Mouse (Mus musculus): ENCODE results near the gene Treml4. TPM values are rescaled to one million over a fixed set of nuclear protein-coding genes. Genes with fewer than 3 reads are reported as not detected.
"Not testable (repeated sequence)": the region's sequence is repeated elsewhere in the genome, so short reads cannot be mapped to it uniquely, and the experiment has no call there.

Gene Treml4
- polyA plus RNA-seq, 1 experiment = 0.27 TPM

GRCm38 (mm10) chr17:48301792-48302191 is 37.7 kb downstream of the Treml4 start:
- H3K36me3 ChIP-seq (ENCODE audit: control insufficient read depth) = peaks cover 35% of the 10 kb centered on the region
- H3K9me3 ChIP-seq (ENCODE audit: control insufficient read depth, low read length) = no peaks in the 10 kb centered on the region
- H3K27me3 ChIP-seq (ENCODE audit: control insufficient read depth) = no peaks in the 10 kb centered on the region
- H3K4me3 ChIP-seq (replicated peaks) = peak overlapping the region; percentile 69
- H3K4me1 ChIP-seq (ENCODE audit: control insufficient read depth) = peaks cover 59% of the 10 kb centered on the region
- TF ChIP-seq TAL1 (IDR thresholded peaks at IDR 0.05; ENCODE audit: low read length) (no peak), GATA1 (IDR thresholded peaks at IDR 0.05; ENCODE audit: low read length) (no peak)

GRCm38 (mm10) chr17:48312124-48312523 is 48.0 kb downstream of the Treml4 start:
- no peaks in the 10 kb centered on the region for H3K9me3 ChIP-seq (ENCODE audit: control insufficient read depth, low read length)
- no peak overlapping the region for H3K4me3 ChIP-seq (replicated peaks)
- no peaks in the 10 kb centered on the region for H3K27me3 ChIP-seq (ENCODE audit: control insufficient read depth)
- H3K36me3 ChIP-seq (ENCODE audit: control insufficient read depth) = peaks cover 23% of the 10 kb centered on the region
- H3K4me1 ChIP-seq (ENCODE audit: control insufficient read depth) = no peaks in the 10 kb centered on the region
- no peak for TF ChIP-seq GATA1 (IDR thresholded peaks at IDR 0.05; ENCODE audit: low read length)
- no peak for TF ChIP-seq TAL1 (IDR thresholded peaks at IDR 0.05; ENCODE audit: low read length)

GRCm38 (mm10) chr17:48315905-48316579 is 51.9 kb downstream of the Treml4 start, which contains the start of gene B430306N03Rik:
TSS of gene B430306N03Rik (plus strand) at chr17:48316141.
- not testable (repeated sequence) for H3K4me3 ChIP-seq (replicated peaks); H3K36me3 ChIP-seq (ENCODE audit: control insufficient read depth); H3K4me1 ChIP-seq (ENCODE audit: control insufficient read depth); H3K9me3 ChIP-seq (ENCODE audit: control insufficient read depth, low read length); H3K27me3 ChIP-seq (ENCODE audit: control insufficient read depth)

GRCm38 (mm10) chr17:48318686-48319085 is 54.6 kb downstream of the Treml4 start:
- no peaks in the 10 kb centered on the region for H3K27me3 ChIP-seq (ENCODE audit: control insufficient read depth)
- no peak overlapping the region for H3K4me3 ChIP-seq (replicated peaks)
- TF ChIP-seq TAL1 (IDR thresholded peaks at IDR 0.05; ENCODE audit: low read length) = no peak
- no peak for TF ChIP-seq GATA1 (IDR thresholded peaks at IDR 0.05; ENCODE audit: low read length)
- H3K9me3 ChIP-seq (ENCODE audit: control insufficient read depth, low read length) = no peaks in the 10 kb centered on the region
- H3K4me1 ChIP-seq (ENCODE audit: control insufficient read depth) = peaks cover 13% of the 10 kb centered on the region
- H3K36me3 ChIP-seq (ENCODE audit: control insufficient read depth) = no peaks in the 10 kb centered on the region

- no peak overlapping the region for H3K4me3 ChIP-seq (replicated peaks)
- TF ChIP-seq TAL1 (IDR thresholded peaks at IDR 0.05; ENCODE audit: low read length) (no peak), GATA1 (IDR thresholded peaks at IDR 0.05; ENCODE audit: low read length) (peak; percentile 49; the same call in 1 of the 2 replicates)
- no peaks in the 10 kb centered on the region for H3K36me3 ChIP-seq (ENCODE audit: control insufficient read depth)
- no peaks in the 10 kb centered on the region for H3K9me3 ChIP-seq (ENCODE audit: control insufficient read depth, low read length)
- peaks cover 18% of the 10 kb centered on the region for H3K4me1 ChIP-seq (ENCODE audit: control insufficient read depth)
- H3K27me3 ChIP-seq (ENCODE audit: control insufficient read depth) = no peaks in the 10 kb centered on the region
Observed at GRCm38 (mm10) chr17:48321279-48321678, 57.2 kb downstream of the Treml4 start.

- H3K9me3 ChIP-seq (ENCODE audit: control insufficient read depth, low read length) = no peaks in the 10 kb centered on the region
- no peaks in the 10 kb centered on the region for H3K27me3 ChIP-seq (ENCODE audit: control insufficient read depth)
- no peak for TF ChIP-seq GATA1 (IDR thresholded peaks at IDR 0.05; ENCODE audit: low read length)
- no peak for TF ChIP-seq TAL1 (IDR thresholded peaks at IDR 0.05; ENCODE audit: low read length)
- no peak overlapping the region for H3K4me3 ChIP-seq (replicated peaks)
- no peaks in the 10 kb centered on the region for H3K36me3 ChIP-seq (ENCODE audit: control insufficient read depth)
- H3K4me1 ChIP-seq (ENCODE audit: control insufficient read depth) = peaks cover 18% of the 10 kb centered on the region
Observed at GRCm38 (mm10) chr17:48323236-48323635, 59.1 kb downstream of the Treml4 start.

GRCm38 (mm10) chr17:48324258-48324657 is 60.2 kb downstream of the Treml4 start:
- Histone ChIP-seq H3K4me1 (ENCODE audit: control insufficient read depth) (peaks cover 18% of the 10 kb centered on the region), H3K36me3 (ENCODE audit: control insufficient read depth) (no peaks in the 10 kb centered on the region)
- TF ChIP-seq GATA1 (IDR thresholded peaks at IDR 0.05; ENCODE audit: low read length) (no peak), TAL1 (IDR thresholded peaks at IDR 0.05; ENCODE audit: low read length) (no peak)

More at GRCm38 (mm10) chr17:48324258-48324657, 60.2 kb downstream of the Treml4 start:
- Histone ChIP-seq H3K4me3 (replicated peaks) (no peak overlapping the region), H3K27me3 (ENCODE audit: control insufficient read depth) (no peaks in the 10 kb centered on the region), H3K9me3 (ENCODE audit: control insufficient read depth, low read length) (no peaks in the 10 kb centered on the region)

Other genes with a start within 250 kb of the Treml4 start
- not detected in 2 replicates for gene 1700122O11Rik, start 226.0 kb upstream of the Treml4 start, polyA plus RNA-seq (2012)
- gene 1700067P10Rik, start 175.0 kb upstream of the Treml4 start, polyA plus RNA-seq (2012) = 0.03 TPM in 1 of 2 replicates, not detected in the other
- not detected in 2 replicates for gene 9830107B12Rik, start 118.0 kb upstream of the Treml4 start, polyA plus RNA-seq (2012)
- gene A530064D06Rik, start 97.0 kb upstream of the Treml4 start, polyA plus RNA-seq (2012) = not detected in 2 replicates
- gene Trem1, start 31.5 kb upstream of the Treml4 start, polyA plus RNA-seq (2012) = not detected in 2 replicates
- gene Trem3, start 16.5 kb upstream of the Treml4 start, polyA plus RNA-seq (2012) = not detected in 2 replicates
- gene Treml2, start 35.2 kb downstream of the Treml4 start, polyA plus RNA-seq (2012) = 0.50 and 0.74 TPM in 2 replicates
- 0.02 TPM in 1 of 2 replicates, not detected in the other for gene B430306N03Rik, start 51.8 kb downstream of the Treml4 start, polyA plus RNA-seq (2012)
- 0.22 and 0.46 TPM in 2 replicates for gene Trem2, start 82.1 kb downstream of the Treml4 start, polyA plus RNA-seq (2012)
- gene Treml1, start 95.6 kb downstream of the Treml4 start, polyA plus RNA-seq (2012) = 0.08 and 0.09 TPM in 2 replicates
- gene Nfya, start 145.6 kb downstream of the Treml4 start, polyA plus RNA-seq (2012) = 1.3 and 1.7 TPM in 2 replicates
- gene Oard1, start 145.7 kb downstream of the Treml4 start, polyA plus RNA-seq (2012) = 1.1 and 2.0 TPM in 2 replicates
- gene Apobec2, start 168.6 kb downstream of the Treml4 start, polyA plus RNA-seq (2012) = 0.03 TPM in 1 of 2 replicates, not detected in the other
- 34.5 and 96.9 TPM in 2 replicates for gene Tspo2, start 187.2 kb downstream of the Treml4 start, polyA plus RNA-seq (2012)
- gene Unc5cl, start 190.6 kb downstream of the Treml4 start, polyA plus RNA-seq (2012) = 1.5 and 1.6 TPM in 2 replicates

All from erythroblast, embryonic 14.5 days (primary cell).